Mouse (Mus musculus) ES-E14 (cell line): Measurements from ENCODE around the gene Pacsin2. TPM values are rescaled to one million over a fixed set of nuclear protein-coding genes. Genes with fewer than 3 reads are reported as not detected.

Experiments used
- DNase-seq: peaks from one replicate; pipeline ENCODE4 v3.0.0-alpha.2; 2013; ENCODE audit warnings: low read depth, low spot score
- H3K27ac ChIP-seq: 2 replicates; pipeline ENCODE4 v1.5.1; 2012; ENCODE audit warnings: low read depth, mild to moderate bottlenecking, low read length, moderate library complexity, mixed read lengths; ENCODE audit not compliant: poor library complexity, insufficient read depth, severe bottlenecking
- H3K36me3 ChIP-seq: 2 replicates; pipeline ENCODE4 v1.6.1; 2012; ENCODE audit warnings: mild to moderate bottlenecking, low read length, moderate library complexity, mixed read lengths; ENCODE audit not compliant: control insufficient read depth, poor library complexity, insufficient read depth, severe bottlenecking
- H3K4me1 ChIP-seq, 2 experiments: fragments of 150-350 bp in 1 of 2; sonication (generic) in 1 of 2; 2 replicates each; pipeline ENCODE4 v1.6.1; 2012; ENCODE audit warnings: low read length in 2 of 2, mild to moderate bottlenecking in 1 of 2, mixed read lengths in 1 of 2; ENCODE audit not compliant: control insufficient read depth in 2 of 2, insufficient read depth in 2 of 2, poor library complexity in 1 of 2
- H3K4me3 ChIP-seq, 2 experiments: fragments of 150-350 bp in 1 of 2; sonication (generic) in 1 of 2; 2 replicates each; pipeline ENCODE4 v1.5.1; 2012; ENCODE audit warnings: low read length in 2 of 2, low read depth in 1 of 2, mild to moderate bottlenecking in 1 of 2, mixed read lengths in 1 of 2; ENCODE audit not compliant: insufficient read depth in 1 of 2, poor library complexity in 1 of 2, severe bottlenecking in 1 of 2
- H3K9ac ChIP-seq: 2 replicates; pipeline ENCODE4 v1.6.1; 2012; ENCODE audit warnings: low read depth, mild to moderate bottlenecking, low read length, mixed read lengths; ENCODE audit not compliant: poor library complexity, insufficient read depth, severe bottlenecking
- H3K9me3 ChIP-seq: fragments of 150-350 bp; sonication (generic); 2 replicates; pipeline ENCODE4 v1.6.1; 2012; ENCODE audit warnings: low read depth, mild to moderate bottlenecking, low read length; ENCODE audit not compliant: control insufficient read depth, insufficient read depth
- CHD2 ChIP-seq: IDR thresholded peaks from 2 replicates; pipeline ENCODE4 v1.6.1; 2014; ENCODE audit warnings: mild to moderate bottlenecking, low read depth, low read length, inconsistent platforms
- HCFC1 ChIP-seq: IDR thresholded peaks from 2 replicates; pipeline ENCODE4 v1.6.1; 2012; ENCODE audit warnings: low read length, inconsistent platforms, borderline replicate concordance; ENCODE audit not compliant: insufficient read depth
- MAFK ChIP-seq: IDR thresholded peaks from 2 replicates; pipeline ENCODE4 v1.6.1; 2014; ENCODE audit warnings: mild to moderate bottlenecking, low read depth, low read length, inconsistent platforms; ENCODE audit not compliant: insufficient read depth
- ZC3H11A ChIP-seq: IDR thresholded peaks from 2 replicates; pipeline ENCODE4 v1.6.1; 2012; ENCODE audit warnings: low read depth, mild to moderate bottlenecking, inconsistent platforms, low read length, borderline replicate concordance
- ZNF384 ChIP-seq: IDR thresholded peaks from 2 replicates; pipeline ENCODE4 v1.6.1; 2012; ENCODE audit warnings: low read depth, low read length, inconsistent platforms
- in situ Hi-C, 2 experiments: fragments of 600-800 bp; cut with MboI; formaldehyde crosslinking; loops; one replicate each; pipeline ENCODE4 v1.15.1; 2025; ENCODE audit warnings: low sequenced_read_pairs in 2 of 2, inconsistent platforms in 1 of 2; ENCODE audit not compliant: unreplicated experiment in 2 of 2
- total RNA-seq: library from RNA; depleted of rRNA; stranded (reverse); fragments of 300-350 nt; gene quantifications from 2 replicates; pipeline ENCODE4 v1.2.3, GENCODE M21; 2012

Pacsin2 gene
- total RNA-seq, 1 experiment = 67.7 TPM

DNA sequence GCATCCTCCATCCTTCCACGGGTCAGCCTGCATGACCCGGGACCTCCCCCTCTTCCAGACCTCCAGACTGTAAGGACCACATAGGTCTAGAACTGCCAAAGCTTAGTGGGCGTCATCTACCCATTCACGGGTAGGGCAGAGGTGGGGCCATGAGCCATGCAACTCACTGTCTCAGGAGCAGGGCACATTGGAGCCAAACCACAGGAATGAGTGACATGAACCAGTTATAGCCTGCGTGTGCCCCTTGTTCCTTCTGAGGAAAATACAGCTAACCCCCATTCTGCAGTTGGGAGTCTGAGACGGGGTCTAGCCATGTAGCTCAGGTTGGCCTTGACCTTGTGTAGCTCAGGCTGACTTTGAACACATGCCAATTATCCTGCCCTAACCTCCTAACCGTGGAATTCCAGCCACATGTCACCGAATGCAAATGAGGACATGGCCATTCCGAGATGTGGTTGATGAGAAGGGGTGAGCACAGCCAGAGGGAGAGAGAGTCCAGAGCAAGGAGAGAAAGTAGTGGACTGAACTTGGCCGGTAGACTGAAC, 16.9 kb upstream of the Pacsin2 start:
- DNase-seq = no peak
- Histone ChIP-seq H3K9me3 (no peaks in the 10 kb centered on the region), H3K27ac (no peak overlapping the region; the same call in 1 of the 2 replicates), H3K36me3 (no peaks in the 10 kb centered on the region), H3K4me3 (no peak overlapping the region), H3K9ac (no peak overlapping the region), H3K4me1 (peaks cover 1 to 32% of the 10 kb centered on the region in 2 experiments; a peak in 2 of 4 replicates)
- TF ChIP-seq HCFC1 (no peak), ZC3H11A (no peak), MAFK (no peak), CHD2 (no peak), ZNF384 (no peak)
- in situ Hi-C loops = no loop called here

DNA sequence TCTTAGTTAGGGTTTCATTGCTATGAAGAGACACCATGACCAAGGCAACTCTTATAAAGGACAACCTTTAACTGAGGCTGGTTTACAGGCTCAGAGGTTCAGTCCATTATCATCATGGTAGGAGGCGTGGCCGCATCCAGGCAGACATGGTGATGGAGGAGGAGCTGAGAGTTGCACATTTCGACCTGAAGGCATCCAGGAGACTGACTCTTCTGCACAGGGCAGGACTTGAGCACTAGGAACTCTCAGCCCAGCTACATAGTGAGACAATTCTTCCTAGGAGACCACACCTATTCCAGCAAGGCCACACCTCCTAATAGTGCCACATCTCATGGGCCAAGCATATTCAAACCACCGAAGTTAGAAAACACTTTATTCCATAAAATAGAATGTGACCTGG, 15.4 kb upstream of the Pacsin2 start:
- H3K27ac ChIP-seq = no peak overlapping the region
- DNase-seq = no peak
- no peaks in the 10 kb centered on the region for H3K9me3 ChIP-seq
- H3K36me3 ChIP-seq = no peaks in the 10 kb centered on the region
- no peak overlapping the region for H3K9ac ChIP-seq
- in situ Hi-C loops = no loop called here
- no peak overlapping the region for H3K4me3 ChIP-seq
- no peak for TF ChIP-seq ZNF384
- TF ChIP-seq HCFC1 = no peak
- TF ChIP-seq CHD2 = no peak
- no peak for TF ChIP-seq MAFK
- TF ChIP-seq ZC3H11A = no peak
- H3K4me1 ChIP-seq = peaks cover 1 to 33% of the 10 kb centered on the region in 2 experiments; a peak in 2 of 4 replicates

DNA sequence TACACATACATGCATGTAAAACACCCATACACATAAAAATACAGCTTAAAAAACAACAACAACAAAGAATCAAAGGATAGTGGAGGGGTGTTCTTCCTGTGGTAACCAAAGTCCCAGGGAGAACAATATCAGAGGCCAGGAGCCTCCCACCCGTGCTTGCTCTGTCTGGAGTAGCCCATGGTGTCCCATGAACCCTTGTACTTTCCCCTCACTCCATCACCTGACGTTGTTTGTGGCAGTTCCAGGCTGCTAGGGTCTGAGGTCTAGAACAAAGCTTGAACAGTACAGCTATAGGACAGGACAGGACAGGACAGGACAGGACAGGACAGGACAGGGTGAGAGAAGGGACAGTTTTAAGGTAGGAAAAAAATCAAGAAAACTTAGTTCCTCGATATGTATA, 13.7 kb upstream of the Pacsin2 start:
- DNase-seq = no peak
- Histone ChIP-seq H3K36me3 (no peaks in the 10 kb centered on the region), H3K4me1 (peaks cover 4 to 43% of the 10 kb centered on the region in 2 experiments), H3K9ac (no peak overlapping the region), H3K9me3 (no peaks in the 10 kb centered on the region), H3K4me3 (no peak overlapping the region), H3K27ac (no peak overlapping the region)
- TF ChIP-seq ZC3H11A = no peak
- in situ Hi-C loops = no loop called here

DNA sequence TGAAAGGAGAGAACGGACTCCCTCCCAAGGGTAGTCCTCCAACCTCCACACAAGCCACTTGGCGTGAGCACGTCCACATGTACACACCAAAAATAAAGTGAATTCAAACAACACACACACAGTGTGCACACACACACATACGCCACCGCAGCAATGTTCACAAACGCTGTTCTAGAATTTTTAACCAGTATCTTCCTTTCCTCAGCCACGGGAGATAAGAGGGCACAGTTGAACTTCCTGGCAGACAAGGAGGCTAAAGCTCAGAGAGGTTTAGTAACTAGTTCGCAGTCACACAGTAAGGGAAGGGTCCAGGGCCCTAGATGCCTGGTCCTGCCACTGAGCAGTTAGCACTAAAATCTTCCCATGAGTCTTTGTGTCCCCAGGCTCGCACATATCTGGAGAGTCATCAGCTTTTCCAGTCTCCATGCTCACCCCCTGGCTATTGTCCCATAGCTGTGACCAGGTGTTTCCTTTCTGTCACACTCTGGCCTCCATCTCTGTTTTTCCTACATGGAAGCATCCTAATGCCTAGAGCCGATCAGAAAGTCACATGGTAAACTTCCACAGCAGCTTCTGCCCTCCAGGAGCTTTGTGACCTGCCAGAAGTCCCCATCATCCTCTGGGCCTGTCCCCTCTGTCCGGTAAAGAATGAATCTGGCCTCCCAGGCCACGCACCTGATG, 12.3 kb upstream of the Pacsin2 start:
- Histone ChIP-seq H3K4me3 (no peak overlapping the region), H3K36me3 (no peaks in the 10 kb centered on the region), H3K4me1 (peaks cover 4 to 36% of the 10 kb centered on the region in 2 experiments), H3K9ac (no peak overlapping the region), H3K9me3 (no peaks in the 10 kb centered on the region), H3K27ac (no peak overlapping the region)
- TF ChIP-seq CHD2 (no peak), HCFC1 (no peak), MAFK (no peak), ZC3H11A (no peak), ZNF384 (no peak)
- DNase-seq = no peak
- in situ Hi-C loops = no loop called here

DNA sequence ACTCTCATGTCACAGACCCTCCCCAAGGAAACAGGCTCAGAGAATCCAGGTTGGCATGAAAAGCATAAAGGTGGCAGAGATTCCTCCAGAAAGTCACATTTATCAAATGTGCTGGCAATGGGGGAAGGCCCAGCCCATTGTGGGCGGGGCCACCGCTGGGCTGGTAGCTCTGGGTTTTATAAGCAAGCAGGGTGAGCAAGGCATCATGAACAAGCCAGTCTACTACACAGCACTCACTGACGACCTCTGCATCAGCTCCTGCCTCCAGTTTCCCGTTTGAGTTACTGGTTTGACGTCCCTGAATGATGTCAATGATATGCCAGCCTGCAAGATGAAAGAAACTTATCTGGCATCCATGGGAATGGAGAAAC, 10.0 kb upstream of the Pacsin2 start:
- H3K27ac ChIP-seq = no peak overlapping the region
- peaks cover 4 to 22% of the 10 kb centered on the region in 2 experiments; a peak in 3 of 4 replicates for H3K4me1 ChIP-seq
- H3K9me3 ChIP-seq = no peaks in the 10 kb centered on the region
- no peaks in the 10 kb centered on the region for H3K36me3 ChIP-seq
- H3K9ac ChIP-seq = no peak overlapping the region
- DNase-seq = no peak
- in situ Hi-C loops = no loop called here
- no peak for TF ChIP-seq CHD2
- no peak for TF ChIP-seq HCFC1
- TF ChIP-seq MAFK = no peak
- no peak for TF ChIP-seq ZC3H11A
- no peak overlapping the region for H3K4me3 ChIP-seq
